Mouse (Mus musculus): ENCODE results near the gene Rasa2. TPM values are rescaled to one million over a fixed set of nuclear protein-coding genes. Genes with fewer than 3 reads are reported as not detected.

Rasa2 gene
- polyA plus RNA-seq, 1 experiment from 2014 or later = 3.1 TPM

GRCm38 (mm10) chr9:96514278-96514677, 117.1 kb downstream of the Rasa2 start:
- Histone ChIP-seq H3K79me2 (ENCODE audit: inconsistent target) (no peaks in the 10 kb centered on the region), H3K36me3 (ENCODE audit: inconsistent target) (no peaks in the 10 kb centered on the region), H3K27ac (no peak overlapping the region), H3K4me3 (ENCODE audit: inconsistent target) (no peak overlapping the region)
- 61% methylated on average over 5 of the region's 5 CpGs for WGBS (ENCODE audit: missing documents)

DNA sequence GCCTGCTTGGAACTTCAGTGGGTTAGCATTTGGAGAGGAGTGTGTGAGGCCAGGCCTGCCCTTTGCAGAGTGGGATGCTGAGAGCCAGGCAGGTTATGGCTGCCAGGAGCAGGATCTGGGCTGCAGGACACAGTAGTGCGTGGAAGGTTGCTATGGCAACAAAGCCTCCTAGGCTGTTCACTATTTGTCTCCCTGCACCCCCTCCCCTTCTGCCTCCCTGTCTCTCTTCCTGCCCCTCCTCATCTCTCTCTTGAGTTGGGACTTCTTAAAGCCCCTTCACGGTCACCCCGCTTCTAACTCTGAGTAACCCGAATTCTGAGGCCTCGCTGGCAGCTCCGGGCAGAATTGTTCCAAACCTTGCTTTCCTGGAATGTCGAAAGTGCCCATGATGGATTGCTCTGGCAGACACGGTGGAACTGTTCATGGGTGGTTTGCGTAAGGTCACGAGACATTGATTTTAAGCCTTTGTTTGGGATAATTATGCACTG, 125.4 kb downstream of the Rasa2 start:
- WGBS (ENCODE audit: missing documents) = 69% methylated on average over 8 of the region's 10 CpGs
- no peak overlapping the region for H3K27ac ChIP-seq
- H3K36me3 ChIP-seq (ENCODE audit: inconsistent target) = no peaks in the 10 kb centered on the region
- no peaks in the 10 kb centered on the region for H3K79me2 ChIP-seq (ENCODE audit: inconsistent target)
- no peak overlapping the region for H3K4me3 ChIP-seq (ENCODE audit: inconsistent target)

GRCm38 (mm10) chr9:96505156-96505555, 126.3 kb downstream of the Rasa2 start:
- H3K36me3 ChIP-seq (ENCODE audit: inconsistent target) = no peaks in the 10 kb centered on the region
- WGBS (ENCODE audit: missing documents) = 100% methylated on average over 4 of the region's 4 CpGs
- no peak overlapping the region for H3K27ac ChIP-seq
- no peak overlapping the region for H3K4me3 ChIP-seq (ENCODE audit: inconsistent target)
- H3K79me2 ChIP-seq (ENCODE audit: inconsistent target) = no peaks in the 10 kb centered on the region

GRCm38 (mm10) chr9:96504116-96504895, 127.1 kb downstream of the Rasa2 start:
- no peak overlapping the region for H3K27ac ChIP-seq
- H3K36me3 ChIP-seq (ENCODE audit: inconsistent target) = no peaks in the 10 kb centered on the region
- 92% methylated on average over 17 of the region's 17 CpGs for WGBS (ENCODE audit: missing documents)
- H3K79me2 ChIP-seq (ENCODE audit: inconsistent target) = no peaks in the 10 kb centered on the region
- H3K4me3 ChIP-seq (ENCODE audit: inconsistent target) = no peak overlapping the region

GRCm38 (mm10) chr9:96502856-96503610, 128.4 kb downstream of the Rasa2 start:
- Histone ChIP-seq H3K36me3 (ENCODE audit: inconsistent target) (no peaks in the 10 kb centered on the region), H3K79me2 (ENCODE audit: inconsistent target) (no peaks in the 10 kb centered on the region), H3K4me3 (ENCODE audit: inconsistent target) (no peak overlapping the region), H3K27ac (no peak overlapping the region)
- WGBS (ENCODE audit: missing documents) = 94% methylated on average over 6 of the region's 6 CpGs

- H3K27ac ChIP-seq = no peak overlapping the region
- 68% methylated on average over 7 of the region's 7 CpGs for WGBS (ENCODE audit: missing documents)
- no peaks in the 10 kb centered on the region for H3K79me2 ChIP-seq (ENCODE audit: inconsistent target)
- H3K36me3 ChIP-seq (ENCODE audit: inconsistent target) = no peaks in the 10 kb centered on the region
- no peak overlapping the region for H3K4me3 ChIP-seq (ENCODE audit: inconsistent target)
These were observed 130.2 kb downstream of the Rasa2 start for GRCm38 (mm10) chr9:96501217-96501616.

DNA sequence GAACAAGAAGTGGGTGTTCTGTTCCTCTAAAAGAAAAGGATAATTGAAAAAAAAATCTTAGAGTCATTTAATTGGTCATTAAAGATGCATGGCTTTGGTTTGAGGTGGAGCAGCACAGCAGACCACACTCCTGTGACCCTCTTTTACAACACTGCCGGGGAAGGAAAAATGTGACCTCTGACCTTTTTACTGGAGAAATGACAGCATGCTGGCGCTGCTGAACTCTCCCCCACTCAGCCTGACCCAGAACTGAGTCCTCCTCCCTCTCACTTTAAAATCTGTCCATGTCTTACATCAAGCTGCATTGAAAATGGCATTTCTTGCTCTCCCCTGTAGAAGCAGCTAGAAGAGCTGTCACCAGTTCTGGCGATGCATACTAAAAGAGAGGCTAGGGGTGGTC, 138.2 kb downstream of the Rasa2 start:
- 81% methylated on average over 3 of the region's 3 CpGs for WGBS (ENCODE audit: missing documents)
- no peak overlapping the region for H3K27ac ChIP-seq

GRCm38 (mm10) chr9:96491810-96492209, 139.6 kb downstream of the Rasa2 start:
- 43% methylated on average over 12 of the region's 12 CpGs for WGBS (ENCODE audit: missing documents)
- H3K36me3 ChIP-seq (ENCODE audit: inconsistent target) = no peaks in the 10 kb centered on the region
- no peak overlapping the region for H3K27ac ChIP-seq
- H3K4me3 ChIP-seq (ENCODE audit: inconsistent target) = no peak overlapping the region
- H3K79me2 ChIP-seq (ENCODE audit: inconsistent target) = no peaks in the 10 kb centered on the region

More for the DNA sequence above, 138.2 kb downstream of the Rasa2 start:
- no peak overlapping the region for H3K4me3 ChIP-seq (ENCODE audit: inconsistent target)
- H3K79me2 ChIP-seq (ENCODE audit: inconsistent target) = no peaks in the 10 kb centered on the region
- H3K36me3 ChIP-seq (ENCODE audit: inconsistent target) = no peaks in the 10 kb centered on the region

Other genes with a start within 250 kb of the Rasa2 start
- 113 to 148 TPM (median 123 TPM) in 3 replicates for gene Rnf7, start 152.9 kb downstream of the Rasa2 start, polyA plus RNA-seq (2018)
- 0.09 TPM in 1 of 3 replicates, not detected in the others for gene Gm28729, start 106.4 kb downstream of the Rasa2 start, polyA plus RNA-seq (2018)
- gene Zbtb38, start 121.2 kb upstream of the Rasa2 start, polyA plus RNA-seq (2018) = 11.3 to 18.9 TPM (median 18.6 TPM) in 3 replicates

Measured in macrophage (primary cell).